Mouse (Mus musculus) hindbrain, embryonic 11.5 days (tissue): ENCODE data around the gene Polr3h. TPM values are rescaled to one million over a fixed set of nuclear protein-coding genes. Genes with fewer than 3 reads are reported as not detected.
"Not testable (repeated sequence)": the region's sequence is repeated elsewhere in the genome, so short reads cannot be mapped to it uniquely, and the experiment has no call there.

Experiments used
- ATAC-seq: fragments of 200-750 bp; cut with Nextera tagmentation; 2 replicates; pipeline ENCODE4 v1.8.0; 2017; ENCODE audit warnings: mild to moderate bottlenecking, moderate TSS enrichment, moderate library complexity; ENCODE audit not compliant: low FRiP score
- DNase-seq: peaks from one replicate; pipeline ENCODE4 v3.0.0-alpha.2; 2015; ENCODE audit warnings: low spot score
- H3K27ac ChIP-seq: fragments of 300-500 bp; sonication (generic); 2 replicates; pipeline ENCODE4 v1.5.1; 2014; ENCODE audit warnings: mild to moderate bottlenecking, low read depth, low read length
- H3K27me3 ChIP-seq: fragments of 300-500 bp; sonication (generic); 2 replicates; pipeline ENCODE4 v1.6.1; 2014; ENCODE audit warnings: mild to moderate bottlenecking, low read length, moderate library complexity, mixed read lengths; ENCODE audit not compliant: control insufficient read depth, insufficient read depth
- H3K36me3 ChIP-seq: fragments of 300-500 bp; sonication (generic); 2 replicates; pipeline ENCODE4 v1.6.1; 2014; ENCODE audit warnings: mild to moderate bottlenecking, low read length, moderate library complexity, mixed read lengths; ENCODE audit not compliant: control insufficient read depth, insufficient read depth
- H3K4me1 ChIP-seq: fragments of 300-500 bp; sonication (generic); replicated peaks from 2 replicates; pipeline ENCODE4 v1.6.1; 2014; ENCODE audit warnings: low read length, mixed read lengths; ENCODE audit not compliant: control insufficient read depth, insufficient read depth
- H3K4me2 ChIP-seq: fragments of 300-500 bp; sonication (generic); replicated peaks from 2 replicates; pipeline ENCODE4 v1.6.1; 2014; ENCODE audit warnings: mild to moderate bottlenecking, low read depth, low read length
- H3K4me3 ChIP-seq: fragments of 300-500 bp; sonication (generic); 2 replicates; pipeline ENCODE4 v1.5.1; 2014; ENCODE audit warnings: low read depth, low read length
- H3K9ac ChIP-seq: fragments of 300-500 bp; sonication (generic); 2 replicates; pipeline ENCODE4 v1.6.1; 2014; ENCODE audit warnings: low read depth, low read length
- H3K9me3 ChIP-seq: fragments of 300-500 bp; sonication (generic); 2 replicates; pipeline ENCODE4 v1.6.1; 2016; ENCODE audit warnings: low read length; ENCODE audit not compliant: control insufficient read depth
- WGBS: fragments of 180-500 bp; shearing (Covaris S2); extraction: QIAGEN DNeasy Blood & Tissue Kit; methylation state at CpG from one replicate; pipeline ENCODE4 v1.1.7; 2014; 5-methylcytosine and 5-hydroxymethylcytosine counted together
- polyA plus RNA-seq: library from polyadenylated mRNA; unstranded; fragments of >200 nt; fragmentation: Nextera tagmentation; extraction: Ambion mirVana; gene quantifications from 2 replicates; pipeline ENCODE4 v1.2.1, GENCODE M21; 2014

Polr3h gene
- polyA plus RNA-seq, 1 experiment from 2014 or later, result 66.2 TPM

- 83% methylated on average over 5 of the region's 5 CpGs for WGBS
- Histone ChIP-seq H3K36me3 (peaks cover 9% of the 10 kb centered on the region), H3K27ac (no peak overlapping the region)
These were observed 10.4 kb downstream of the Polr3h start for GRCm38 (mm10) chr15:81915663-81916062.

GRCm38 (mm10) chr15:81914668-81915067 lies 11.4 kb downstream of the Polr3h start:
- no peak for DNase-seq
- no peak for ATAC-seq
- Histone ChIP-seq H3K9me3 (no peaks in the 10 kb centered on the region), H3K9ac (no peak overlapping the region), H3K4me2 (no peak overlapping the region), H3K4me3 (no peak overlapping the region), H3K36me3 (peaks cover 9% of the 10 kb centered on the region), H3K27ac (no peak overlapping the region), H3K4me1 (no peaks in the 10 kb centered on the region), H3K27me3 (no peaks in the 10 kb centered on the region)
- WGBS, result 87% methylated on average over 5 of the region's 5 CpGs

More at GRCm38 (mm10) chr15:81915663-81916062, 10.4 kb downstream of the Polr3h start:
- no peak overlapping the region for H3K4me3 ChIP-seq
- no peak overlapping the region for H3K9ac ChIP-seq
- no peak overlapping the region for H3K4me2 ChIP-seq
- H3K27me3 ChIP-seq, result no peaks in the 10 kb centered on the region
- H3K9me3 ChIP-seq, result no peaks in the 10 kb centered on the region
- H3K4me1 ChIP-seq, result no peaks in the 10 kb centered on the region
- DNase-seq, result no peak
- ATAC-seq, result no peak

GRCm38 (mm10) chr15:81912498-81912897 lies 13.5 kb downstream of the Polr3h start:
- WGBS, result 87% methylated on average over 2 of the region's 2 CpGs
- ATAC-seq (no peak), DNase-seq (no peak)
- Histone ChIP-seq H3K4me3 (no peak overlapping the region), H3K4me2 (no peak overlapping the region), H3K9me3 (no peaks in the 10 kb centered on the region), H3K4me1 (no peaks in the 10 kb centered on the region), H3K36me3 (peaks cover 12% of the 10 kb centered on the region), H3K27me3 (no peaks in the 10 kb centered on the region), H3K9ac (no peak overlapping the region), H3K27ac (no peak overlapping the region)

GRCm38 (mm10) chr15:81908767-81909166 lies 17.3 kb downstream of the Polr3h start:
- H3K4me2 ChIP-seq, H3K27ac ChIP-seq, H3K4me1 ChIP-seq, ATAC-seq, H3K4me3 ChIP-seq, DNase-seq, H3K9me3 ChIP-seq, H3K9ac ChIP-seq, H3K27me3 ChIP-seq, H3K36me3 ChIP-seq: not testable (repeated sequence)
- WGBS, result 95% methylated on average over 4 of the region's 4 CpGs

- WGBS, result 93% methylated on average over 8 of the region's 8 CpGs
- peaks cover 5% of the 10 kb centered on the region; the same call in 1 of the 2 replicates for H3K36me3 ChIP-seq
- ATAC-seq, result no peak
These were observed 18.1 kb downstream of the Polr3h start for GRCm38 (mm10) chr15:81907953-81908352.

GRCm38 (mm10) chr15:81904939-81905338 lies 21.1 kb downstream of the Polr3h start:
- Histone ChIP-seq H3K27me3 (no peaks in the 10 kb centered on the region), H3K9me3 (no peaks in the 10 kb centered on the region), H3K4me1 (no peaks in the 10 kb centered on the region), H3K9ac (no peak overlapping the region), H3K4me3 (no peak overlapping the region), H3K36me3 (peaks cover 7% of the 10 kb centered on the region; the same call in 1 of the 2 replicates), H3K27ac (no peak overlapping the region), H3K4me2 (no peak overlapping the region)
- DNase-seq, result peak; percentile 79
- WGBS, result 29% methylated on average over 2 of the region's 2 CpGs
- no peak for ATAC-seq

More at GRCm38 (mm10) chr15:81907953-81908352, 18.1 kb downstream of the Polr3h start:
- Histone ChIP-seq H3K4me1 (no peaks in the 10 kb centered on the region), H3K9ac (no peak overlapping the region), H3K9me3 (no peaks in the 10 kb centered on the region), H3K27me3 (no peaks in the 10 kb centered on the region), H3K4me2 (no peak overlapping the region), H3K27ac (no peak overlapping the region), H3K4me3 (no peak overlapping the region)
- DNase-seq, result no peak

- no peak for DNase-seq
- Histone ChIP-seq H3K36me3 (peaks cover 9% of the 10 kb centered on the region; the same call in 1 of the 2 replicates), H3K4me3 (no peak overlapping the region), H3K27me3 (no peaks in the 10 kb centered on the region), H3K4me1 (no peaks in the 10 kb centered on the region), H3K9me3 (no peaks in the 10 kb centered on the region), H3K9ac (no peak overlapping the region), H3K27ac (no peak overlapping the region), H3K4me2 (no peak overlapping the region)
- ATAC-seq, result no peak
- 96% methylated on average over 2 of the region's 2 CpGs for WGBS
These were observed 27.3 kb downstream of the Polr3h start for GRCm38 (mm10) chr15:81898751-81899150.

- Histone ChIP-seq H3K4me1 (no peaks in the 10 kb centered on the region), H3K27me3 (no peaks in the 10 kb centered on the region), H3K9ac (no peak overlapping the region), H3K4me3 (no peak overlapping the region), H3K27ac (no peak overlapping the region), H3K9me3 (no peaks in the 10 kb centered on the region), H3K36me3 (peaks cover 5% of the 10 kb centered on the region; the same call in 1 of the 2 replicates), H3K4me2 (no peak overlapping the region)
- no peak for ATAC-seq
- WGBS, result 94% methylated on average over 5 of the region's 5 CpGs
- DNase-seq, result no peak
These were observed 28.3 kb downstream of the Polr3h start for GRCm38 (mm10) chr15:81897607-81898285.

GRCm38 (mm10) chr15:81896407-81896806 lies 29.6 kb downstream of the Polr3h start:
- no peaks in the 10 kb centered on the region for H3K27me3 ChIP-seq
- ATAC-seq, result no peak
- peaks cover 8% of the 10 kb centered on the region; the same call in 1 of the 2 replicates for H3K36me3 ChIP-seq
- no peak overlapping the region for H3K4me3 ChIP-seq
- no peaks in the 10 kb centered on the region for H3K9me3 ChIP-seq
- H3K4me1 ChIP-seq, result no peaks in the 10 kb centered on the region
- no peak overlapping the region for H3K9ac ChIP-seq
- no peak for DNase-seq
- H3K4me2 ChIP-seq, result no peak overlapping the region
- 95% methylated on average over 2 of the region's 2 CpGs for whole genome bisulfite sequencing
- H3K27ac ChIP-seq, result no peak overlapping the region
